Mouse (Mus musculus) left cerebral cortex, postnatal 25 days (tissue): ENCODE measurements around the gene Yju2. TPM values are rescaled to one million over a fixed set of nuclear protein-coding genes. Genes with fewer than 3 reads are reported as not detected.
"Not testable (repeated sequence)": the region's sequence is repeated elsewhere in the genome, so short reads cannot be mapped to it uniquely, and the experiment has no call there.

Source experiments
- DNase-seq, 2 experiments: peaks; one replicate each; pipeline ENCODE4 v3.0.0; 2022; ENCODE audit warnings: low spot score in 2 of 2, mixed read lengths in 1 of 2
- intact Hi-C: fragments of 180-260 bp; cut with DNase I; formaldehyde crosslinking; loops from one replicate; pipeline ENCODE4 v1.15.1; 2025
- total RNA-seq, 2 experiments: library from RNA; stranded (reverse); gene quantifications; 2 replicates each; pipeline ENCODE4 v1.2.3; 2021

The Yju2 gene
- 10 to 100 TPM; 15.0 to 15.3 TPM for total RNA-seq

GRCm38 (mm10) chr17:55958918-55959728 is at the start of gene Yju2:
Gene Yju2 (plus strand): TSS chr17:55959099.
- intact Hi-C loops: loop anchor here (5.0 kb wide), 2 partner anchors 118 to 257 kb away; partner anchors contain the start of genes Hdgfl2 and Ubxn6
- DNase-seq: peak; percentile 96 to 98

- intact Hi-C loops: loop anchor here (5.0 kb wide), 1 partner anchor 35 kb away; no protein-coding TSS in a partner anchor
- peak; percentile 53 to 72 for DNase-seq
Measured at GRCm38 (mm10) chr17:55931553-55932502, 27.1 kb upstream of the Yju2 start.

- intact Hi-C loops: loop anchor here (5.0 kb wide), 1 partner anchor 35 kb away; no protein-coding TSS in a partner anchor
- DNase-seq: no peak
Measured at GRCm38 (mm10) chr17:55932635-55933034, 26.3 kb upstream of the Yju2 start.

DNA sequence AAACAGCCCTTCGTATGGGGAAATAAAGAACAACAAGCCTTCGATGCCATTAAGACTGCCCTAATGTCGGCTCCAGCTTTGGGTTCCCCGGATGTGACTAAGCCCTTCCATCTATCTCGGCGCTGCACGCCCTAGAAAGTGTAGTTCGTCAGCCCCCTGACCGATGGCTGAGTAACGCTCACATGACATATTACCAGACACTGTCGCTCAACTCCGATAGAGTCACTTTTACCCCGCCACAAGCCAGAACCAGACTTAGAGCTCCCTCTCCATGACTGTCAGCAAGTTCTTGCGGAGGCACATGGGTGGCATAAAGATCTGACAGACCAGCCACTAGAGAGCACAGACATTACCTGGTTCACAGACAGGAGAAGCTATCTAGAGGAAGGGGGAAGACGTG is 25.7 kb upstream of the Yju2 start:
- intact Hi-C loops: loop anchor here (5.0 kb wide), 1 partner anchor 36 kb away; no protein-coding TSS in a partner anchor
- DNase-seq: no peak

DNA sequence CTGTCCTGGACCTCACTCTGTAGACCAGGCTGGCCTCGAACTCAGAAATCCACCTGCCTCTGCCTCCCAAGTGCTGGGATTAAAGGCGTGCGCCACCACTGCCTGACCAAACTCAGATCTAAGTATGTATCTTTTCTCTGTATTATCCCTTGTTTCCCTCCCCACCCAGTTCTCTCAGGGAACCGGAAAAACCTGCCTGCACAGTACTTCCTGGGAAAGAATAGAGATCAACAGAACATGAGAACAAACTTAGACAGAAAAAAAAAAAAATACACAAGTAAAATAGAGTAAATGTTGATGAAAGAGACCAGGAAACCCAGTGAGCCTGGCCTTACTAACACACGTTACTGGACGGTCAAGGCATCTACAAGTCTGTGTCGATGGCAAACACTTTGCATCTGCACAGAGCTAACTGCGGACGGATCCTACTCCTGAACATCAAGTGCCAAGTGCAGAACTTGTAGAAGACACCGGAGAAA is 14.5 kb upstream of the Yju2 start:
- intact Hi-C loops: not testable (repeated sequence)

GRCm38 (mm10) chr17:55944866-55945682 is 13.8 kb upstream of the Yju2 start:
- DNase-seq: peak; percentile 94 to 99
- intact Hi-C loops: loop anchor here (5.0 kb wide), 1 partner anchor 53 kb away; the partner anchor contains the start of gene Zfp959

More for the DNA sequence above, 14.5 kb upstream of the Yju2 start:
- not testable (repeated sequence) for DNase-seq

DNA sequence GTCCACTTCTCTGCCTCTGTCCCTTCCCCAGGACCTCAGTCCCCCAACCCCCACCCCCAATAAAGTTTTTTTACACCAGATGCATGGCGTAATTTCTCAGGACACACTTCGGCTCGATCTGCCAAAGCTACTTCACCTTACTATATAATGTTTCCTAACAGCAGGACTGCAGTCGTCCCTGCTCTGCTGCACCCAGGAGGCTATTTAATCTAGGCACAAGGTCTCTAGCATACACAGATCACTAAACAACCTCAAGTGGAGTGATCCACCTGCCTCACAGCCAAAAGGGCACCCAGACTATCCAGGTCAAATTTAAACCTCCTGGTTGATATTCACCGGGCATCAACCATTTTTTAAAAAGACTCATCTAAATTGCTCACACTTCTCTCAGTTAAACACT is 13.2 kb upstream of the Yju2 start:
- DNase-seq: no peak
- intact Hi-C loops: loop anchor here (5.0 kb wide), 1 partner anchor 53 kb away; the partner anchor contains the start of gene Zfp959

GRCm38 (mm10) chr17:55948647-55949046 is 10.3 kb upstream of the Yju2 start:
- no peak for DNase-seq
- intact Hi-C loops: loop anchor here (5.0 kb wide), 1 partner anchor 56 kb away; the partner anchor contains the start of gene Zfp959

DNA sequence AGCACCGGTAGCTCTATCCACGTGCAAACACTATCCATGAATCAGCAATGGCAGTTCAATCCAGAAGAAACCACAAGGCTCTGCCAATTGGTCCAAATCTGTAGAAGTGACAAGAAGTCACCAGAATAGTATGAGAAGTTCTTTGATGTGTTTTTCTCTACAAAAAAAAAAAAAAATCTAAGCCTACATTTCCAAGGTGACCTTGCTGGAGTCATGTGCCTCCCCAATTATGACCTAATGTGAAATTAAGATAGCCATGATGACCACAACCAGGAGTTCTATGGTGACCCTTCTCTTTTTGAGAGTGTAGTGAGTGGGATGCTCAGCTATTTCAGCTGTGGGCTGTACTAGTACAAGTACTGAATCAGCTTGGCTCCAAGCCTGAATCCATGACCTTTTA is 9.5 kb upstream of the Yju2 start, which contains the start of gene Zfp119b:
Gene Zfp119b, minus strand, starts transcription at position 101 of the 400 bp plus-strand sequence.
- DNase-seq: no peak
- intact Hi-C loops: loop anchor here (5.0 kb wide), 1 partner anchor 57 kb away; the partner anchor contains the start of gene Zfp959

GRCm38 (mm10) chr17:55950601-55951000 is 8.3 kb upstream of the Yju2 start:
- intact Hi-C loops: no loop called here

GRCm38 (mm10) chr17:55952041-55952440 is 6.9 kb upstream of the Yju2 start:
- intact Hi-C loops: no loop called here
- no peak for DNase-seq

More at GRCm38 (mm10) chr17:55950601-55951000, 8.3 kb upstream of the Yju2 start:
- no peak for DNase-seq

GRCm38 (mm10) chr17:55952447-55953027 is 6.4 kb upstream of the Yju2 start, which contains the start of gene Ebi3:
Gene Ebi3 (plus strand): TSS chr17:55952640.
- intact Hi-C loops: no loop called here
- no peak for DNase-seq

DNA sequence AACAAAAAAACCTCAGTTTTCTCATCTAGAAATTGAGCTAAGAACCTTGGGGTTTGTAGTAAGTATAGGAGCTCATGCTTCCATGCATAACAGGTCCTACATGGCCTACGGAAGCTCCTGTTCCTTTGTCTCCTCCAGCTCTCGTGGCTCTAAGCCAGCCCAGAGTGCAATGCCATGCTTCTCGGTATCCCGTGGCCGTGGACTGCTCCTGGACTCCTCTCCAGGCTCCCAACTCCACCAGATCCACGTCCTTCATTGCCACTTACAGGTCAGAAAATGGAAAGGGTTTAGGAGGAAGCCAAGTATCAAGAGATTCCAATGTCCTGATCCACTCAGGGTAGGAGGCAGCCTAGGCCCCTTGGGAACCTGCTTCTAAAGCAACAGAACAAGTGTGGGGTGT is 5.1 kb upstream of the Yju2 start:
- no peak for DNase-seq
- intact Hi-C loops: no loop called here

GRCm38 (mm10) chr17:55954229-55954628 is 4.7 kb upstream of the Yju2 start:
- DNase-seq: no peak
- intact Hi-C loops: no loop called here

- DNase-seq: peak; percentile 80 to 87
- intact Hi-C loops: loop anchor here (5.0 kb wide), 2 partner anchors 121 to 254 kb away; partner anchors contain the start of genes Hdgfl2 and Ubxn6
Measured at GRCm38 (mm10) chr17:55956129-55956528, 2.8 kb upstream of the Yju2 start.

DNA sequence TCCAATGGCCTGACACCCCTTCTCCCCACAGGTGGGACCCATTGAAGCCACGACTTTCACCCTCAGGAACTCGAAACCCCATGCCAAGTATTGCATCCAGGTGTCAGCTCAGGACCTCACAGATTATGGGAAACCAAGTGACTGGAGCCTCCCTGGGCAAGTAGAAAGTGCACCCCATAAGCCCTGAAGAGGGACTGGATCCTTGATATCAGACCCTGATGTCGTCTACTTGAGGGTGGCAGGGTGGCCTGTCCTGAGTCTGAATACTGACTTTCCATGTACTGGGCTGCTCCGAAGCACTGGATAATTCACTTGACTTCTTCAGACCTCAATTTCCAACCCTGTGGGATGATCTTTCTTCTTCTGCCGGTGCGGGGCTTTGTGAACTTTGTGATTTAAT is 2.3 kb upstream of the Yju2 start:
- DNase-seq: no peak

DNA sequence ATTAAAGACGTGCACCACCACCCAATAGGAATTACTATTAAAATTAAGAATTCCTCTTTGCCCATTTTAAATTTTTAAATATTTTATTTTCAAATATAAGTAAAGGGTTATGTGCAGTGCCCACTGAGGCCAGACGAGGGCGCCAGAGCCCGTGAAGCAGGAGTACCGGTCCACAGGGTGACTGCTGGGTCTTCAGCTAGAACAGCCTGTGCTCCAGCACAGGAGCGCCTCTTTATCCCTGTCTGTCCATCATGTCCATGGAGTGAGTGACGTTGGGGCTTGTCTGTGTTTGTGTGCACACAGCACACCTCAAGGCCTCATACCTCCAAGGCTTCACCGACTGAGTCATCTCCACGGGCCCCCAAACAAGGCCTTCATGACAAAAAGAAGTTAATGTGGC is 1.7 kb upstream of the Yju2 start:
- peak; percentile 62 to 71 for DNase-seq
- intact Hi-C loops: loop anchor here (5.0 kb wide), 2 partner anchors 120 to 255 kb away; partner anchors contain the start of genes Hdgfl2 and Ubxn6

More for the DNA sequence above, 2.3 kb upstream of the Yju2 start:
- intact Hi-C loops: loop anchor here (5.0 kb wide), 2 partner anchors 121 to 254 kb away; partner anchors contain the start of genes Hdgfl2 and Ubxn6
